Mouse (Mus musculus) cerebellum, adult 9-10 months (tissue): ENCODE results near the gene Snap23.
A peak's percentile ranks its signal among the peaks of the same experiment; 100 is the strongest.

Experiments
- DNase-seq: peaks from one replicate; pipeline ENCODE4 v3.0.0; 2022

The Snap23 gene

GRCm38 (mm10) chr2:120592227-120592626 lies 24.8 kb downstream of the Snap23 start:
- DNase-seq: no peak

- no peak for DNase-seq
Observed at GRCm38 (mm10) chr2:120597734-120598133, 30.3 kb downstream of the Snap23 start.

- DNase-seq: no peak
Observed at GRCm38 (mm10) chr2:120599506-120599905, 32.0 kb downstream of the Snap23 start.

- no peak for DNase-seq
Observed at GRCm38 (mm10) chr2:120606021-120606690, 38.7 kb downstream of the Snap23 start.

- peak; percentile 86 for DNase-seq
Observed at GRCm38 (mm10) chr2:120608830-120609723, 41.6 kb downstream of the Snap23 start, which contains the start of the genes Haus2 and Lrrc57. Haus2 (plus strand) TSS chr2:120609383. Lrrc57 (minus strand) TSS chr2:120609520.

- no peak for DNase-seq
Observed at GRCm38 (mm10) chr2:120616279-120617163, 49.0 kb downstream of the Snap23 start.

- DNase-seq: no peak
Observed at GRCm38 (mm10) chr2:120619538-120619937, 52.1 kb downstream of the Snap23 start.

- DNase-seq: no peak
Observed at GRCm38 (mm10) chr2:120622920-120623319, 55.4 kb downstream of the Snap23 start.

- no peak for DNase-seq
Observed at GRCm38 (mm10) chr2:120628076-120628865, 60.8 kb downstream of the Snap23 start.

- DNase-seq: peak; percentile 99
Observed at GRCm38 (mm10) chr2:120628886-120629735, 61.6 kb downstream of the Snap23 start, which contains the start of gene Stard9. Stard9 (plus strand) TSS chr2:120629121.

GRCm38 (mm10) chr2:120630246-120630645 lies 62.8 kb downstream of the Snap23 start:
- no peak for DNase-seq

GRCm38 (mm10) chr2:120630655-120631054 lies 63.2 kb downstream of the Snap23 start:
- no peak for DNase-seq

- no peak for DNase-seq
Observed at GRCm38 (mm10) chr2:120631521-120631920, 64.0 kb downstream of the Snap23 start.

- DNase-seq: no peak
Observed at GRCm38 (mm10) chr2:120631957-120632356, 64.5 kb downstream of the Snap23 start.

GRCm38 (mm10) chr2:120640835-120641234 lies 73.4 kb downstream of the Snap23 start:
- DNase-seq: no peak

- no peak for DNase-seq
Observed at GRCm38 (mm10) chr2:120643836-120644235, 76.4 kb downstream of the Snap23 start.

- no peak for DNase-seq
Observed at GRCm38 (mm10) chr2:120646777-120647176, 79.3 kb downstream of the Snap23 start.
